Mouse (Mus musculus) gastrocnemius, adult 2 months (tissue): ENCODE measurements around the gene Gjb5. TPM values are rescaled to one million over a fixed set of nuclear protein-coding genes. Genes with fewer than 3 reads are reported as not detected.

Experiments used
- DNase-seq: peaks from one replicate; pipeline ENCODE4 v3.0.0; 2022
- H3K27ac ChIP-seq: fragments of 200-600 bp; 2 replicates; pipeline ENCODE4 v1.8.1; 2022; ENCODE audit warnings: mild to moderate bottlenecking
- H3K4me3 ChIP-seq: fragments of 200-600 bp; 2 replicates; pipeline ENCODE4 v1.8.1; 2022; ENCODE audit warnings: mild to moderate bottlenecking, moderate library complexity
- CTCF ChIP-seq: fragments of 200-600 bp; IDR thresholded peaks from 2 replicates; pipeline ENCODE4 v1.8.1; 2022; ENCODE audit warnings: antibody characterized with exemption, mild to moderate bottlenecking, moderate library complexity
- intact Hi-C: fragments of 180-260 bp; cut with DNase I; formaldehyde crosslinking; loops from one replicate; pipeline ENCODE4 v1.15.1; 2025
- total RNA-seq, 2 experiments: library from RNA; stranded (reverse); gene quantifications; 2 replicates each; pipeline ENCODE4 v1.2.3; 2021

Gjb5 gene
- total RNA-seq, 2 experiments from 2014 or later, result not detected

GRCm38 (mm10) chr4:127365834-127366233 is 7.9 kb upstream of the Gjb5 start:
- no peak overlapping the region for H3K27ac ChIP-seq
- DNase-seq, result no peak
- TF ChIP-seq CTCF, result no peak
- intact Hi-C loops, result loop anchor here (5.0 kb wide), 1 partner anchor 246 kb away; no protein-coding TSS in a partner anchor
- no peak overlapping the region for H3K4me3 ChIP-seq

- no peak overlapping the region for H3K27ac ChIP-seq
- no peak for TF ChIP-seq CTCF
- no peak for DNase-seq
- intact Hi-C loops, result loop anchor here (5.0 kb wide), 1 partner anchor 247 kb away; no protein-coding TSS in a partner anchor
- H3K4me3 ChIP-seq, result no peak overlapping the region
Observed at GRCm38 (mm10) chr4:127365433-127365832, 7.5 kb upstream of the Gjb5 start.

DNA sequence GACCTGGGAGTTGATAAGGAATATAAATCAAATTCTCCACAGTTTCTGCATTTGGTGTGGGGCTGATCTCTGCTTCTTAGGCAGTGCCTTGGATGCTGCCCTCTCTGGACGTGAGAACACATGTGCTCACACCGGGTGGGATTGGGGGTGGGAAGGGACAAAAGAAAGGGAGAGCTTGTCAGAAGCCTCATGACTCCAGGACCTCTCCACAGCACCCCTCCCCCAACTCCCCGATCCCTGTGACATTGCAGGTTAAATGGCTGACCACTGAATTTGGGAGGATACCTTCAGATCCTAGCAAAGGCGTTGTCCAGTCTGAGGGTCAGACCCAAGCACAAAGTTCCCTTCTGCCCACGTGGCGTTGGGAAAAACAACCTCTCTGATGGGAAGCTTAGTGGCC is 6.5 kb upstream of the Gjb5 start:
- TF ChIP-seq CTCF, result no peak
- H3K4me3 ChIP-seq, result no peak overlapping the region
- no peak overlapping the region for H3K27ac ChIP-seq
- DNase-seq, result no peak
- intact Hi-C loops, result no loop called here

DNA sequence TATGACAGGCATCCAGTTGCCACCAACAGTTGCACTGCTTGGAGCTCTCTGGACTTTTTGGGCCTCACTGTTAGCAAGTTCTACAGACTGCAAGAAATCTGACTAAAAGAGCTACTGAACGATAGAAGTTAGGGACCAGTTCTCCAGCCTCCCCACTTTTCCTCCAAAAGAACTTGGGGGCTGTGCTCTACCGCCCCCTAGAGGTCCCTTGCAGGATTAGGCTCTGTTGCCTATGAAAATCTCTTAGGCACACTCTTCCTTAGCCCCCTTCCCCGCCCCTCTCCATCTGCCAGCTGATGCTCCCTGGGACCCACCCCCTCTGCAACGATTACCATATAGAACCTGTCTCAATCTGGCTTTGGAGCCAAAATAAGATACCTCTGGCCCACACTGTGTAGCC is 5.3 kb upstream of the Gjb5 start:
- intact Hi-C loops, result no loop called here
- Histone ChIP-seq H3K4me3 (no peak overlapping the region), H3K27ac (no peak overlapping the region)
- DNase-seq, result no peak
- peak; percentile 49 for TF ChIP-seq CTCF

GRCm38 (mm10) chr4:127362520-127362919 is 4.5 kb upstream of the Gjb5 start:
- intact Hi-C loops, result no loop called here
- Histone ChIP-seq H3K27ac (no peak overlapping the region), H3K4me3 (no peak overlapping the region)
- no peak for DNase-seq
- TF ChIP-seq CTCF, result no peak

DNA sequence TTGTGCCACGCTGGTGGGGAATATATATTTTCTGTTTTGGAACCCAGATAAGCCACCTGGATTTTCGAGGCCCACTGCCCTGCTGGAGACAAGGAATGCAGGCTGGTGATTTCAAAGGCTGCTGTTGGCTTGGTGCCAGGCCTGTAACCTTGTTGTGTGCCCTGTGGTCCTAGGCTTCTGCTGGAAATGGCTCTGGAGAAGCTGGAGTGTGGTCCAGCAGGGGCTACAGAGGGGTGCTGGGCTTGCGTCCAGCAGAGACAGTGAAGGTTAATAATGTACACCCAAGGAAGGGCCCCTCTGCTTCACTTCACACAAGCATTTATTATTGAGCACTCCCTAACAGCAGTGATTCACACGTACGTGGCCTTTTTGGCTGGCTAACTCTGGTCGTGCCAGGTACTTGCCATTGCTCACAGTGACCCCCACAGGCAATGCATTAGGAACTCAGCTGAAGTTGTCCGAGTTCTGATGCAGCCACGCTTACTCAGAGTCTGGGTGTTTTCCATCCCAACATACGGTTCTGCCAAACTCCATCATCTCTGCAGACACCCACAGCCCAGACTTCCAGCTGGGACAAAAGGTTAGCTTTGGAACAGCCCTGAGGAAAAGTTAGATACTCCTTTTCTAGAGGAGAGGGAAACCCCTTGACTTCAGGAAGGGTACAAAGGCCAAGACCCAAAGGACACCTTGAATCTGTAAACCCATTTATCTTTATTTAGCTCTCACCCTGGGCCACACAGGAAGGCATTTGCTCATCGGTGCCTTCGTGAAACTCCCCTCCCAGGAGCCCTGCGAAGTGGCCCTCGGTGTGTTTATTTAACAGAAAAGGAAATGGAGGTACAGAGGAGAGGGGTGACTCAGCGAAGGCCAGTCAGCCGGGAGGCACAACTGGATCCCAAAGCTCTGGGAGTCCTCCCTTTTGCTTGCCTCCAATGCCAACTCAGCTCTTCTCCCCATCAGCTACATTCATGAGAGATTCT is 3.2 kb downstream of the Gjb5 start:
- TF ChIP-seq CTCF, result no peak
- intact Hi-C loops, result no loop called here
- DNase-seq, result no peak
- no peak overlapping the region for H3K27ac ChIP-seq
- no peak overlapping the region for H3K4me3 ChIP-seq

DNA sequence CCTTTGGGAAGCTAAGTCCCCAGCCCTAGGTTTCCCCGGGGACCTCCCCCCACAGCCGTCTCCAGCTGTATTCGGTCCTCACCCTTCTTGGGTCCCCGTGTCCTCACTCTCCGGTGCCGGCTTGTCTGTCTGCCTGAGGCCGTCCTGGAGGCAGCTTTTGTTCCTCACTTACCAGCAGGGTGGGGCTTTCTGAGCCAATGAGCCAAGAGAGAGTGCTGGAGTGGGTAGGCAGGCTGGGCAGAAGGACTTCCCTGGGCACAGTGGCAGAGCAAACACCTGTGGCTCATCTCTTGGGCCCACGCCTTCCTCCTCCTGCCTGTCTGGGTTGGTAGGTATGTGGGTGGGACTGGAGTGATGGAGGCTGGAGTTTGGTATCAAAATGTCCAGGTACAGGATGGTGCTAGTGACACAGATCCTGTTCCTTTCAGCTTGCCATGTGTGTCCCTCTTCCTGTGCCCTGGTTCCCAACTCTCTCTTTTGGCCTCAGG is 4.0 kb downstream of the Gjb5 start, which contains the start of gene Gjb4:
TSS of gene Gjb4 (minus strand) at position 131 of the 488 bp plus-strand sequence.
- no peak for DNase-seq
- intact Hi-C loops, result no loop called here
- H3K27ac ChIP-seq, result no peak within 1 kb of the TSS
- no peak within 1 kb of the TSS for H3K4me3 ChIP-seq
- TF ChIP-seq CTCF, result no peak

- Histone ChIP-seq H3K4me3 (no peak overlapping the region), H3K27ac (no peak overlapping the region)
- TF ChIP-seq CTCF, result no peak
- no peak for DNase-seq
- intact Hi-C loops, result no loop called here
Observed at GRCm38 (mm10) chr4:127352594-127352993, 5.4 kb downstream of the Gjb5 start.

GRCm38 (mm10) chr4:127349560-127350300 is 8.3 kb downstream of the Gjb5 start:
- Histone ChIP-seq H3K27ac (no peak overlapping the region), H3K4me3 (no peak overlapping the region)
- intact Hi-C loops, result no loop called here
- no peak for DNase-seq
- no peak for TF ChIP-seq CTCF

GRCm38 (mm10) chr4:127345000-127345399 is 13.0 kb downstream of the Gjb5 start:
- no peak overlapping the region for H3K4me3 ChIP-seq
- intact Hi-C loops, result no loop called here
- DNase-seq, result no peak
- no peak for TF ChIP-seq CTCF
- H3K27ac ChIP-seq, result no peak overlapping the region

DNA sequence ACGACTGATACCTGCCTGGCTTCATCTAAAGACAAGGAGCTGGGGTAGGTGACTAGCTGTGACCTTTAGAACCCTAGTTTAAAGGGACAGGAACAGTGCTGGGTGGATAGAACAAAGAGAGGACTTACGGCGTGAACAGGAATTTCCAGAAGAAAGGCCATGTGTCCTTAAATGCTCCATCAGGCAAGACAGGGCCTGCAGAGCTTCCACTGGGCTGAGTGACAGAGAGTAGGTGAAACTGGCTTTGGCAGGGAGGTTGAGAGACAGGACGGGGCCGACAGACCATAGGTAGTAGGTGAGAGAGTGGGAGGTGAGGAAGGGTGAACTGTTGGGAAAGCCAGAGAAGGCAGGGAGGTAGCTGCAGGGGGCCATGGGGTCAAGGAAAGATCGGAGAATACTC is 16.6 kb downstream of the Gjb5 start:
- TF ChIP-seq CTCF, result no peak
- no peak overlapping the region for H3K27ac ChIP-seq
- intact Hi-C loops, result no loop called here

GRCm38 (mm10) chr4:127337668-127338067 is 20.3 kb downstream of the Gjb5 start:
- TF ChIP-seq CTCF, result no peak

More for the DNA sequence above, 16.6 kb downstream of the Gjb5 start:
- DNase-seq, result no peak
- no peak overlapping the region for H3K4me3 ChIP-seq

More at GRCm38 (mm10) chr4:127337668-127338067, 20.3 kb downstream of the Gjb5 start:
- no peak for DNase-seq
- Histone ChIP-seq H3K27ac (no peak overlapping the region), H3K4me3 (no peak overlapping the region)
- intact Hi-C loops, result no loop called here
